8 mouse cellular contexts compared by ENCODE assay signal in genomic region chr6:81768669-81769537, GRCm38 (mm10).
DNase-seq lines count a peak whose midpoint lies in the region; ATAC-seq and TF ChIP-seq lines count a peak whose summit lies in the region.

No protein-coding gene starts in this region.

- no peak overlapping the region for H3K4me3 ChIP-seq in gastrocnemius, adult 2 months
- no peak overlapping the region for H3K4me3 ChIP-seq in intestine, postnatal 0 days (ENCODE audit: low read depth, low read length)

- no peaks in the 10 kb centered on the region for H3K36me3 ChIP-seq in intestine, postnatal 0 days (ENCODE audit: control insufficient read depth, insufficient read depth)

- no peak for DNase-seq in gastrocnemius, adult 2 months
- DNase-seq in gastrocnemius, postnatal 14 days, result no peak
- DNase-seq in A20 (ENCODE audit: low read depth, low spot score), result peak; percentile 25
- DNase-seq in brain, embryonic 18.5 days (ENCODE audit: low read depth, low spot score), result peak; percentile 76
- peak; percentile 24 for DNase-seq in retina, postnatal 7 days (ENCODE audit: low read depth, low spot score)
- DNase-seq in ovary, postnatal 36 days (ENCODE audit: low spot score), result no peak

- no peaks in the 10 kb centered on the region for H3K9me3 ChIP-seq in intestine, postnatal 0 days (ENCODE audit: control insufficient read depth)

- TF ChIP-seq CTCF in gastrocnemius, adult 2 months (IDR thresholded peaks at IDR 0.05), result peak; percentile 49
- TF ChIP-seq CTCF in intestine, postnatal 0 days (IDR thresholded peaks at IDR 0.05; ENCODE audit: low read depth), result peak; percentile 68

- no peak overlapping the region for H3K27ac ChIP-seq in gastrocnemius, adult 2 months
- H3K27ac ChIP-seq in intestine, postnatal 0 days (ENCODE audit: low read depth, low read length), result no peak overlapping the region

- H3K9ac ChIP-seq in intestine, postnatal 0 days (ENCODE audit: low read depth, low read length), result no peak overlapping the region

- H3K4me2 ChIP-seq in intestine, postnatal 0 days (replicated peaks; ENCODE audit: low read depth), result no peak overlapping the region

- ATAC-seq in intestine, postnatal 0 days, result no peak
- no peak for ATAC-seq in monocyte, adult 5-6 weeks (replicated peaks; ENCODE audit: insufficient number of reproducible peaks, low FRiP score, low TSS enrichment, poor library complexity, severe bottlenecking)

- H3K27me3 ChIP-seq in intestine, postnatal 0 days (replicated peaks; ENCODE audit: control insufficient read depth, insufficient read depth, low read length), result no peaks in the 10 kb centered on the region

- no peaks in the 10 kb centered on the region for H3K4me1 ChIP-seq in intestine, postnatal 0 days (replicated peaks; ENCODE audit: control insufficient read depth, insufficient read depth, low read length)

- WGBS in intestine, postnatal 0 days, result 53% methylated on average over 5 of the region's 5 CpGs

- intact Hi-C loops in gastrocnemius, adult 2 months (cut with DNase I), result no loop called here
- intact Hi-C loops in gastrocnemius, postnatal 14 days (cut with DNase I; ENCODE audit: low total_unique reads), result no loop called here

Comparison
In these comparisons a context has a peak if more than half of its experiments do, and no peak if none do; other contexts are left out.
1. DNase-seq: peak in A20 (single experiment), brain, embryonic 18.5 days (single experiment) and retina, postnatal 7 days (single experiment); none in gastrocnemius, adult 2 months (single experiment), gastrocnemius, postnatal 14 days (single experiment) and ovary, postnatal 36 days (single experiment).